Comparison of ENCODE assay signal across 27 mouse cellular contexts in genomic region chr9:90380099-90380498, GRCm38 (mm10).
"Had no signal": no experiment of that assay in that cellular context is flagged by ENCODE, and none has a peak within 500 bp of the region (broad histone marks: within the 10 kb centered on the region; RNA-seq: fewer than 3 reads in every experiment).

No protein-coding gene starts in this region.

- DNase-seq: cerebellum, adult 9-10 months; cerebellum, adult 9-11 months; cerebellum, postnatal 10 days; cerebellum, postnatal 14 days; cerebellum, postnatal 25 days; cerebellum, postnatal 36 days; embryo, embryonic 11 days; forebrain, postnatal 0 days; gastrocnemius, adult 2 months; gastrocnemius, postnatal 10 days; gastrocnemius, postnatal 14 days; gastrocnemius, postnatal 25 days; gastrocnemius, postnatal 36 days; heart, adult 11 months; heart, adult 18-20 months; heart, adult 2 months had no signal

- H3K36me3 ChIP-seq: embryonic facial prominence, embryonic 10.5 days; embryonic facial prominence, embryonic 12.5 days; embryonic facial prominence, embryonic 13.5 days; embryonic facial prominence, embryonic 15.5 days; forebrain, embryonic 10.5 days; forebrain, embryonic 12.5 days; heart, embryonic 10.5 days had no signal

- H3K4me1 ChIP-seq: embryonic facial prominence, embryonic 10.5 days; embryonic facial prominence, embryonic 12.5 days; embryonic facial prominence, embryonic 13.5 days; embryonic facial prominence, embryonic 15.5 days; forebrain, embryonic 10.5 days; forebrain, embryonic 12.5 days; forebrain, embryonic 13.5 days; heart, embryonic 10.5 days had no signal

- H3K4me3 ChIP-seq: embryonic facial prominence, embryonic 10.5 days; embryonic facial prominence, embryonic 12.5 days; embryonic facial prominence, embryonic 13.5 days; embryonic facial prominence, embryonic 15.5 days; erythroblast, embryonic 14.5 days; forebrain, embryonic 10.5 days; forebrain, embryonic 12.5 days; forebrain, embryonic 13.5 days; gastrocnemius, adult 2 months; heart, adult 2 months; heart, embryonic 10.5 days had no signal

- ATAC-seq: forebrain, embryonic 13.5 days; forebrain, embryonic 14.5 days; forebrain, embryonic 16.5 days; forebrain, postnatal 0 days had no signal

- H3K9ac ChIP-seq: embryonic facial prominence, embryonic 12.5 days; embryonic facial prominence, embryonic 13.5 days; embryonic facial prominence, embryonic 15.5 days; forebrain, embryonic 12.5 days; forebrain, embryonic 13.5 days; forebrain, postnatal 0 days had no signal

- H3K27ac ChIP-seq: embryonic facial prominence, embryonic 10.5 days; embryonic facial prominence, embryonic 12.5 days; embryonic facial prominence, embryonic 13.5 days; embryonic facial prominence, embryonic 15.5 days; forebrain, embryonic 10.5 days; forebrain, embryonic 12.5 days; forebrain, embryonic 13.5 days; gastrocnemius, adult 2 months; heart, adult 2 months; heart, embryonic 10.5 days had no signal

- H3K4me2 ChIP-seq: embryonic facial prominence, embryonic 12.5 days; embryonic facial prominence, embryonic 13.5 days; embryonic facial prominence, embryonic 15.5 days; forebrain, embryonic 12.5 days; forebrain, embryonic 13.5 days had no signal

- H3K9me3 ChIP-seq: embryonic facial prominence, embryonic 10.5 days; embryonic facial prominence, embryonic 12.5 days; embryonic facial prominence, embryonic 13.5 days; embryonic facial prominence, embryonic 15.5 days; forebrain, embryonic 10.5 days; forebrain, embryonic 12.5 days; forebrain, embryonic 13.5 days; heart, embryonic 10.5 days had no signal

- H3K27me3 ChIP-seq: embryonic facial prominence, embryonic 12.5 days; embryonic facial prominence, embryonic 13.5 days; embryonic facial prominence, embryonic 15.5 days; forebrain, embryonic 12.5 days; forebrain, embryonic 13.5 days had no signal
